Mouse (Mus musculus) heart, adult 18-20 months (tissue): ENCODE measurements at regions not wholly inside any gene's neighbourhood (a gene's known extent, or its start where the extent isn't known, plus 50 kb on each side); places are given as distances from the start of the nearest gene placed in this dataset.
"Not testable (repeated sequence)": the region's sequence is repeated elsewhere in the genome, so short reads cannot be mapped to it uniquely, and the experiment has no call there.

Experiments
- DNase-seq, 2 experiments: peaks; one replicate each; pipeline ENCODE4 v3.0.0; 2021 to 2022; ENCODE audit warnings: mixed read lengths in 1 of 2

DNA sequence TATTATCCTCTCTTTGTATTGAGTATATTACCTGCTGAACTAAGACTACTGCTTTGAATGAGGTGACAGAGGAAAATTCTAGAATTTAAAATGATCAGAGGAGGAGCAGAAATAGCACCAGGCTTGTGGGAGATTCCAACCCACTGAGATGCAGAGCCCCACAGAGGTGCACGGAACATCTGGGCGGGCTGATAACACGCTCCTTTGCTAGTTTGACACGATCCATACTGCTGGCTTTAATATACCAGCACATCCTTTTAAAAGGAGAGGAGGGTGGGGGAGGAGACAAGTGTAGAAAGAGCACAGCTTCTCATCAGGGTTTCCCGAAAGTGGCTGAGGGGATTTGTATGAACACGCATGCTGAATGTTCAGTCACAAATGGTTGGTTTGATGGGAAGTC is 451.0 kb downstream of the Cbln4 start:
- DNase-seq, result no peak

DNA sequence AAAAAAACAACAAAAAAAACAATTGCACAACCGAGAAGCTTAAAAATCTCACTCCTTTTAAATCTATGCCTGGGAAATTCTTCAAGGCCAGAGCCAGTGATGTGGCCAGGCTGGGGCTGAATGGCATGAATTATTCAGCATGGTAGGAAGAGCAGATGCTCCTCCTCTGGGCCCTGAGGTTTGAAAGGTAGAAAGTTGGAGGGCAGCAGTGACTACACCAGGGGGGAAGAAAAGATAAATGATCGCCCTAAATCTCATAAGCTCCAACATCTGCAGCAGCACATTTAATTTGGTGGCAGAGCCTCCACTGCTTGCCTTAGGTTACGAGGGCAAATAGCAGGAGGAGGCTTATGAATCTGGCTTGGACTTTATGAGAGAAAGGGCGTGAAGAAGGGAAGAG is 455.1 kb downstream of the Cbln4 start:
- DNase-seq, result no peak

DNA sequence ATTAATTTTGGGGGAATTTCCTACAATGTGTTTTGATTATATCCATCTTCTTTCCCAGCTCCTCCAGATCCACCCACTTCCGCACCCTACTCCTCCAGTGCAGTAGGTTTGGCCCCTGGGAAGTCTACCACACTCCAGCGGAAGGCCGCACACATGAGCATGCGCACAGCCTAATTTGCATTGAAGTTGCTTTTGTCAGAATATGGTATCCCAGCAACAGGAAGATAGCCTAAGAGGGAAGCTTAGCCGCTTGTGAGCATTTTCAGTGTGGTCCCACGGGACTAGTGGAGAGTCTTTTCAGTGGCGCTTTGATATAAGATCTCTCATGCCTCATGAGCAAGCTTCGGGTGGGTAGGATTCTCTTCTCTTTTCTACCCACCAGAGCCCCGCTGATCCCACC is 455.6 kb downstream of the Cbln4 start:
- peak; percentile 13 to 41 for DNase-seq

DNA sequence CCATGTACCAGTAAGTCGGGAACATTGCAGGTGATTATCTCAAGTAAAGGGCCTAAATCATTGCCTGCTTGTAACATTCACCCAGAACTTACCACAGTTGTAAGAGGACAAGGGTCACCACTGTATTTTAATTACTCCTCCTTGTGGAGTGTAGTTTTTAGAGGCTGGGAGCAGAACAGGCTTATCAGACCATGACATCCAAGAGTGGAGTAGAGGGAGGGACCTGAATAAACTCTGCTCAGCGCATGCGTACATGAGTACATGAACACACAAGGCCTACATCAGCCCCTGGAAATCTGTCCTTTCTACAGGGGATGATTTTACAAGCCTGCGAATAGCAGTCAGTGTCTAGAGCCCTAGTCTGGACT is 456.4 kb downstream of the Cbln4 start:
- no peak for DNase-seq

DNA sequence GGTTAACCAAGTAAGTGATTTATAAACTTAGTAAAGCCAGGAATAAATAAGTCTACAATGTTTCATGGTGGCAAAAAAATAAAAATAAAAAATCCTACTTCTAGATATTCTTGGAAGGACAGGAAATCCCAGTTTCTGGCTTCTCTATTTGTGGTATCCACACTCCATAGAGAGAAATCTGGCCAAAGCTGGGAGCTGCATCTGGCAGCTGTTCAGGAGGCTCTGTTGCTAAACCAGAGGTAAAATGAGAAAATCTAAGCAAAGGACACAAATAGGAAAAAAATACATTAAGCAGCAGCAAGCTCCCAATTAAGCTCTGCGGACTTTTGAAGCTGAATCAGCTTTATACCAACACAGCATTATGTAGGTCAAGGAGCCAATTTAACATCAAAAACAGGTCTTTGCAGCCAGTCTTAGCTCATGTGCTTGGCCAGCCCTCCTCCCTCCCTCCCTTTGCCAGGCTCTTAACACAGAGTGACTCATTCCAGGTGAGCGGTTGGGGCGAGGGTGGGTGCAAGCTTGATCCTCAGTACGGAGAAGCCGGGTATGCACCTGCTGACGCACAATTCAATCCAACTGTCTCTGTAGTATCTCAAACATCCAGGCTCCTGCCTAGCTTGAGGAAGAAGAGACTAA is 456.9 kb downstream of the Cbln4 start:
- no peak for DNase-seq

DNA sequence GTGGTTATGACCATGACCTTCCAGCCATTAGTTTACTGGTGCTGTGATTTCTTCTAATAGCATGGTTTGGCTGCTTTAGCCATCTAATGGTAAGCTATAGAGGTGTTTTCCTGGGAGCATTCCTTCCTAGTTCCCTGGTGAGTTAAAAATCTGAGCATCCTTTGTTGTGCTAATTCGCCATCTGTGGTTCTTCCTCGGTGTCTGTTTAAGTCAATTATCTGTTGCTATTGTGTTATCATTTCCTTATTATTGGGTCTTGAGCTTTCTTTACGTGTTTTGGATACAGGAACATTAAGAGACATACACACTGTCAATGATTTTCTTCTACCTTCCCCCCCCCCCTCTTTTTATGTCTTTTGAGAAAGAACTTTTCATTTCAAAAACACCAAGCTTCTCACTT is 468.9 kb downstream of the Cbln4 start:
- no peak for DNase-seq

DNA sequence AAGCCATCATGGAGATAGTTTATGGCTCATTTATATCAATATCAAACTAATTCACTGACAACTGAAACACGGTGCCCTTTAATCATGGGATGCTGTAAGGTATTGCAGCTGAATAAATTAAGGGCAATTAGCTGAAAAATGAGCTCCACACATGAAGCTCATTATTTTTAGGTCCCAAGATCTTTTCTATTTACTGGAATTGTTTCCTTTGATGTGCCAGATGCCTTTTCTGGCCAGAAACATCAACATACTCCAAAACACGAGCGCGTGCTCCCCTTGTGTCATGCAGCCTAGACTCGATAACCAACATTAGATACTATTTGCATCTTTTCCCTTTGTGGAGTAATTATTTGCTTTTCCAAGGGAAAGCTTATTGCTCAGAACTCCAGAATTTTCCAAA is 480.6 kb downstream of the Cbln4 start:
- DNase-seq, result no peak

DNA sequence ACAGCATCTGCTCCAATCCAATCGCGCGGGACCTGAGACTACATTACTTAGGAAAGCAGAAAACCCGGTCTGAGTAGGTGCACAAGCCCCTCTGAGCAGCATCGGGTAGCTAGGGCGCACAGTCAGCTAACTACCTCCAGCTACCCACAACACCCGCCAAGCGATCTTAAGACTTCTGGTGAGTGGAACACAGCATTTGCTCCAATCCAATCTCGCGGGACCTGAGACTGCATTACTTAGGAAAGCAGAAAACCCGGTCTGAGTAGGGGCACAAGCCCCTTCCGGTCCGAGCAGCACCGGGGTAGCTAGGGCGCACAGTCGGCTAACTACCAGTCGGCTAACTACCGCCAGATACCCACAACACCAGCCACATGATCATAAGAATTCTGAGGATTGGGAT is 500.5 kb downstream of the Cbln4 start:
- not testable (repeated sequence) for DNase-seq

DNA sequence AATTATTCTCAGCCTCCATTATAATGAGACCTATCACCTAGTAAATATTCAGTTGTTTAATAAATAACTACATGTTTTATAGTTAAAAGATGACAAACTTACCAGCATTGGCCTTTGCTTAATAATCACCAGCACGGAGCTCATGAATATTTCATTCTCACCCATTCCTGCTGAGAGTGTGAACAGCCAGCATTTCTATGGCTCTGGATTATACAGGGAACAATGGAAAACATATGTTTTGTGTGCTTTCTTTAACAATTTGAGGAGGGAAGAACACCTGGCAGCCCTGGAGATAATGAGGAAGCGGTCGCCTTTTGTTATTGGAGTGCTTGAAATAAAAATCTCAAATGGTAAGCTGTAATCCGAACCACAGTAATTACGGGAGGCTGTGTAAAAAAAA is 528.4 kb downstream of the Cbln4 start:
- no peak for DNase-seq

DNA sequence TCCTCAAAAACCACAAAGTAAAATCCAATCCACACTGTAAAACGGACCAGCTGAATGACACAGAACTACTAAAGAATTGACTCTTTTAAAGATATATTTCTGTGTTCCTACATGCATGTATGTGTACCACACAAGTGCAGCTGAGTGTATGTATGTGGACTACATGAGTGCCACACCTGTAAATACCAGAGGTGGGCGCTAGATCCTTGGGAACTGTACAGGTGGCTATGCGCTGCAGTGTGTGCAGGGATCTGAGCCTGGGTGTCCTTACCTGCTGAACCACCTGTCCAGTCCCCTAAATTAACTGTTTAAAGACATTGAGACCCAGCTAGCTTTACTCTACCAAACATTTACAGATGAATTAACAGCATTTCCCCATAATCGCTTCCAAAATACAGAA is 546.6 kb downstream of the Cbln4 start:
- DNase-seq, result no peak

DNA sequence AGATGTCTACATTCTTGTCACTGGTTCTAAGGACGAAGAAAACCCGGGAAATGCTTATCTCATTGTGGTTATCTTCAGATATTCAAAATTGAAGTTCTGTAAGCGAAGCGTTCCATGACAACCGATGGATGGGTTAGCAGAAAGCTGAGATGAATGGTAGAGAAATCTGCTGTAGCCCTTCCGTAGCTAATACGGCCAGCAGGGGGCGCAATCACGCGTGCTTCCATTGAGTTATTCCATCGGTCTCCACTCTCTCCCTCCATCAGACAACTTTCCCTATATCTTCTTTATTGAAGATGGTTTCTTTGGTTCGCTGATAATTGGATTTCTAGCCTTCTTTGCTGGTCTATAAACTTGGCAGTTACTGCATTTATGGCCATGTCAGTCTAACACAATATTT is 549.5 kb downstream of the Cbln4 start:
- peak; percentile 2 to 41 for DNase-seq

DNA sequence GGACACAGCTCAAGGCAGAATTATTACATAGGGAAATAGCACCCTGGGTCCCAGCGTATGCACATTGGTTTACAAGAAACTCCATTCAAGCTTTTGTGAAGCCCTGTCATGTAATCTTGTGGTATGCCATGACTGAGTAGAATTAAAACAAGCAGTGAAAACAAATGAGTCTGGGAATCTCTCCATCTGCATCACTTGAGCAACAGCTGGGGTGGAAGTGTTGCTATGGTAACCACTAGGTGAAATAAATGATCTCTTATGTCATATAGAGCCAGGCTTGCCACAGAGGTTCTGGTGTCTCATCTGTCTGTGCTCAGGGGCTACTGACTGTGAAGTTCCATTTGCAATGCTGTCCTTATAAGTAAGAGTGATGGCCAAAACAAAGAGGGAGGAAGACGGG is 556.0 kb downstream of the Cbln4 start:
- DNase-seq, result no peak

DNA sequence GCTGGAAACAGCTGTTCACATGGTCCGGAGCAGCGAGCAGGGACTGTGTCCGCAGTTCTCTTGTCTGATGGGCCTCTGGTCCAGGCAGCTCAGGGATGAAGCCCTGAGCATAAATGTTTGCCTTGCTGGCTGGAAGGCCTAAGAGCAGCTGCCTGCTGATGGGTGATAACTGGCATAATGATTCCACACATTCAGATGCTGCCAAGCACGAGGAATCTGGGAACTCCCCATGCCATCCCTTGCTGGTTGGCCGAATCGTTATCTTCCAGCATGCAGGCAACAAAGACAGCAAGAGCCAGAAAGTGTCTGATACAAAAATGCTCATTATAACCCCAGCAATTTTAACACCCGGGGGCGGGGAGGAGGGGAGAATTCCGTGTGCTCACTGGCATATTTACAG is 590.0 kb downstream of the Cbln4 start:
- DNase-seq, result no peak

DNA sequence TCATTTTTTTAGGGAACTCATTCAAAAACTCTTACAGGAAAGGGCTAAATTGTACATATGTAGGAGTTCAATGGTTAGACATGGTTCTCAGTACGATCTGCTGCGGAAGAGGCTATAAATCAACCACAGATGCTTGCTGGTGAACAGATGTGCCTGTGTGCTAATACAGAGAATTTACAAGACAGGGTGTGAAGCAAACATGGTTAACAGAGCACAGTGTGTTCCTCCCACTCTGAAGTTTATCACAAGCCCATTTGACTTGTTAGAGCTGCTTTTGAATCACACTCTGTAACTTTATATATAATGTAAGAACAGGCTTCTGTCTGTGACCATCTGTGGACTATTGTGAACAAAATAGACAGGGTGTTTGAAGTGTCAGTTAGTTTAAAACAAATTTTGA is 637.2 kb downstream of the Cbln4 start:
- no peak for DNase-seq

DNA sequence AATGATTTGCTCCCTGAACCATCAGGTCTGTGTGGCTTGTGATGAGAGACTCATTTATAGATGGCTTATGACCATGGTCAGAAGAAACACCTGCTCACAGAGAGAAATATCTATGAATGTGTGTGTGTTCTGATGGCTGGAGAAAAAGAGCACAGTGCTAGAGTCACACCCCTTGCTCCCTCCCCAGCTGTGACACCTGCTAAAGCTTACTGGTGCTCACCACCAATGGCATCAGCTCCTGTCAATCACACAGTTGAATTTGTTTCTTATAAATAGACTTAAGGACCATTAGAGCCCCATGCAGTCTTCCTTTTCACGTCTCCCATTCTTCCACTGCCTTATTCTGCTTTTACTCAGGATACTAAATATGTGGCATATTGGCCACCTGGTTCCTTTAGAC is 654.3 kb downstream of the Cbln4 start:
- DNase-seq, result no peak

DNA sequence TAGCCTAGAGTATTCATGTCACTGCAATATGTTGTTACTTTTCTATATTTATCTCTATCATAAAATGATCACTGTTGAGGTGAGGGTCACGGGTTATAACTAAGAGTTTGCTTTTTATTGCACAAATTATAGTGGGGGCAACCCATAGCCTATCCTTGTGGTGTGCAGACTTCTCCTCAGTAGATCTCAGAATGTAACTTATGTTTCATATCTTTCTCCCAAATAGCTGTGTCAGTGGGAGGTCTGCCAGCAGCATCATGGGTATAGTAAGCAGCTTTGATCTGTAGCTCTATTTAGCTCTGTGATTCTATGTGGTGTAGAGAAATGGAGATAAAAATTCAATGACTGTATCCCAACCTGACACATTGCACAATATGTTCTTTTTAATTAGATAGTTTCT is 641.9 kb downstream of the Dok5 start:
- DNase-seq, result no peak

DNA sequence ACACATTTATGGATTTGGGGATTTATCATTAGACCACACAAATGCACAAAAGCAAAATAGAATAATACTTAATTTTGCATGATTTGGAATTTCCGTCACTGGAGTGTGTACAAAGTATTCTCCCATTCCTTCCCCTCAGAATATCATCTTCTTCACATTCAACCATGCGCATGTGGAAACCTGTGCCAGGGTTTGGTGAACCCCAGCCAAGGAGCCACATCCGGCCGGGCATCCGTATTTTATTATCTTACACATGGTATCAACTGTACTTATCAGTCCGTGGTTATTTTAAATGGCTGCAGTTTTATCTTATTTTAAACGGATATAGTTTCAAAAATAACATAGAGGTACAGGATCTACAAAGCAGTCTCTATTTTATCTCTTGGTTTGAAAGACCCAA is 641.4 kb downstream of the Dok5 start:
- DNase-seq, result no peak

DNA sequence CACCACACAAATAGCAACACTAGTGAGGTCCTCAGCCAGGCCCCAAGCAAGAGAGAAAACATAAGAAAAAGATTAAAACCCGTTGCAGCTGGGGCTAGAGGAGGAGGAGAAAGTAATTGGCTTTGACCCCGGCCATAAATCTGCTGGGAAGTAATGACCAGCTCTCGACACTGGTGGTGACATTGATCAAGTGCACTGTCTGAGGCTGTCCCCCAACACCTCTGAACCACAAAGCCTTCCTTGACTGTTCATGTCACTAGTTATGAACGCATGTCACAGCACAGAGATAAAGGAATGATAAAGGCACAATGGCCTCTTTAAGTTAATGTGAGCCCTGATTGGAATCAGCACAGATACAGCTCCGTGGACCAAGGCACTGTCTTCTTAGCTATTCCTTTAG is 640.1 kb downstream of the Dok5 start:
- no peak for DNase-seq

DNA sequence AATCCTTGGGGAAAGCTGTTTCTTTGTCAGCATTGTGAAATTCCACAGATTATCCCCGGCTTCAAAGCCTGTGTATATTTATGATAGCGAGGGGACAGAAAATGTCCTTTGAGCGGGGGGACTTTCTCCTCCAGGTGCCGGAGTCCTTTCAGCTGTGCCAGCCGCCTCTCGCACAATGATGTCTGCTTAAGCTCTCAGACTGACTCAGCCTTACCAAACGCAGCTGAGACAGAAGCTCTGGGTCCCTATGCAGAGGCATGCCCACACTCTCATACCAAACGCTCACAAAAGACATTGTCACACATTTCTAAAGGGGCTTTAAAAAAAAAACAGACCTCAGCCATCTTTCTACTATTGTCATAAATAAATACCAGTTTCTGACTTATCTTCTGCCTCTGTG is 633.9 kb downstream of the Dok5 start:
- DNase-seq, result no peak

DNA sequence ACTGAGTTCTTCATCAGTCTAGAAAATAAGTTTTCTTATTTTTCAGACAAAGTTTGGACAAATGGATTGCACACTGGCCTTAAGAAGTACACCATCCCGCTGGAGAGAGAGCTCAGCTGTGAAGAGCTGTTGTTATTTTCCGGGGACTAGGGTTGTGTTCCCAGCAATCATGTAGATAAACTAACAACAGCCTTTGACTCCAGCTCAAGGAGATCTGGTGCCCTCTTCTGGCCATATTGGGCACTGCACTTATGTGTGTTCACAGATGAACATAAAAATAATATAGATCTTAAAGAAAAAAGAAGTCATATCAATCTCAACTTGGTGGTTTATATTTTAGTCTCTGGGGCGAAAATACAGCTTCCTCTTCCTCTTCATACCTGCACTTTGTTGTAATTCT is 633.0 kb downstream of the Dok5 start:
- DNase-seq, result peak in 1 of 2 experiments; percentile 6

DNA sequence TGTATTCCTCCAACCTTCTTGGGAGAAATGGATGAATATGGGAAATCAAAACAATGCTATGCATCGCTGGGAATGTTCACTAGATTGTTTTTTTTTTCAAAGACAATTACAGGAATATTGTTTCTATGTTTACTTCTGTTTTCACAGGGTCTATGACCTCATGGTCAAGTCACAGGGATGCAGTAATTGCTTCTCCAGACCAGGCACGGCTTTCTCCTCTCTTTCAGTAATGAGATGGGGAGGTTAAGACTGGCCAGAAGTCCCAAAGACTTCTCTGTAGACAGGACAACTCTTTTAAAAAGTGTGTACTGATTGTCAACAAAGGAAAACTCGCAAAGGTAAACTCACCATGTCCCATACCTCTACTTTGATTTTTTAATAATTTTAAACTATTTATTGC is 631.8 kb downstream of the Dok5 start:
- no peak for DNase-seq

DNA sequence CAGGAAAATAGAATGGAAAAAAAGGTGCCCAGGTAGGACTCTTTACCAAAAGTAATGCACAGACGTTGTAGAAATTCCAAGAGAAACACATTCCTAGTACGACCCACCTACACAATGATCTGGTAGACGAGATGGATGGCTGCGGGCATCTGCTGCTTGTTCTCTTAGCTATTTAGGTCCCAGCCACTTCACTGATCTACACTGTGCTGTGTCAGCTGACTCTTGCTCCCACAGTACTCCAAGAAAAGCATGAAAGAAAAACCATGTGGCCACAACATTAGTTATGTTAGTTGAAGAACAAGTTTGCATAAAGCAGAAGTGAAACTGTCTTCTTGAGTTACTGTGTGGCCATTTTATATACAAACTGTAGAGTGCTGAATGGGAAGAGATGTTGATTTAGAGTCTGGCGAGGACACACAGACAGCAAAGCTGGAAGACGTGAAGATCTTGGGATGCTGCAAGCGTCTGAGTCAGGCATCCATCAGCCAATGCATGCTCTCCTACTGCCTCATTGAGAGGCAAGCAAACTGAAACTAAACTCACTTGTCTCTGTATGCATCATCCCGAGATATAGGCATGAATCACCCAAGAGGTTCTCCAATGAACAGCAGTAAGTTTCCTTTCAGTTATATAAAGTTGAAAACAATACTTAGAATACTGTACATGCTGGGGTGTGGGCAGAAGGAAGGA is 626.6 kb downstream of the Dok5 start:
- no peak for DNase-seq

DNA sequence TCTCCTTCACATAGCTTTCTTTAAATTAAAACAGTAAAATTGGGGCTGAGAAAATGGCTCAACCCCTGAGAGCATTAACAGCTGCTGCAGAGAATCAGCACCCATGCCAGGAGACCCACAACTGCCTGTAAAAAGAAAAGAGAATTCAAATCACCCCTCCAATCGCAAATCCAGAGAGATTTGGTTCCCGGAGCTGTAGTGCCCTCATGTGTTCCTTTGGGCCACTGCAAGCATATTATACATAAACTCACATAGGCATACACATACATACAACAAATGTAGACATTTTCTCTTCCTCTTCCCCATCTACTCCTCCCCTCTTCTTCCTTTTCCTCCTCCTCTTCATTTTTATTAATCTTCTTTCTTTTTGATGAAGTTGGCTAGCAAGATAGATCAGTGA is 616.5 kb downstream of the Dok5 start:
- no peak for DNase-seq
